Mouse (Mus musculus) right cerebral cortex, adult 2 months (tissue): ENCODE measurements around the gene Fthl17e.
"Not testable (repeated sequence)": the region's sequence is repeated elsewhere in the genome, so short reads cannot be mapped to it uniquely, and the experiment has no call there.

Experiments used
- DNase-seq, 2 experiments: peaks; one replicate each; pipeline ENCODE4 v3.0.0; 2021 to 2022; ENCODE audit warnings: low spot score in 2 of 2

Gene Fthl17e

DNA sequence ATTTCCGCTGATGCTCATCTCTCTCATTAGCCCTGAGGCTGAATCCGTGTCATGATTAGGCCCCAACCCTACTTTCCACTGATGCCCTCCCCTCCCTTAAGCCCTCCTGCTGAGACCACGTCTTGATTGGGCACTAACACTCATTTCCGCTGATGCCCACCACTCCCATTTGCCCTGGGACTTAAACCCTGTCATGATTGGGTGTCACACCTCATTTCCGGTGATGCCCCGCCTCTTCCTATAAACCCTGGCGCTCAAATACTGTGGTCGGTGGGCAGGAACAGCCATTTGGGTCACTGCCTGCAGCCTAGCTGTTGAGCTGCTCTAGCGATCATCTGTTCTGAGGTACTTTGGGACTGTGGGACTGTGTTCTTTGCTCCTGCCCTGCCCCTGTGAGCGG lies at the start of gene Fthl17e:
TSS of gene Fthl17e (plus strand) at position 301 of the 400 bp plus-strand sequence.
- DNase-seq, result not testable (repeated sequence)

DNA sequence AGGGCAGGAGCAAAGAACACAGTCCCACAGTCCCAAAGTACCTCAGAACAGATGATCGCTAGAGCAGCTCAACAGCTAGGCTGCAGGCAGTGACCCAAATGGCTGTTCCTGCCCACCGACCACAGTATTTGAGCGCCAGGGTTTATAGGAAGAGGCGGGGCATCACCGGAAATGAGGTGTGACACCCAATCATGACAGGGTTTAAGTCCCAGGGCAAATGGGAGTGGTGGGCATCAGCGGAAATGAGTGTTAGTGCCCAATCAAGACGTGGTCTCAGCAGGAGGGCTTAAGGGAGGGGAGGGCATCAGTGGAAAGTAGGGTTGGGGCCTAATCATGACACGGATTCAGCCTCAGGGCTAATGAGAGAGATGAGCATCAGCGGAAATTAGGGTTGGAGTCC lies 46.6 kb upstream of the Fthl17e start, which contains the start of gene Fthl17d:
TSS of gene Fthl17d (minus strand) at position 101 of the 400 bp plus-strand sequence.
- DNase-seq, result not testable (repeated sequence)

DNA sequence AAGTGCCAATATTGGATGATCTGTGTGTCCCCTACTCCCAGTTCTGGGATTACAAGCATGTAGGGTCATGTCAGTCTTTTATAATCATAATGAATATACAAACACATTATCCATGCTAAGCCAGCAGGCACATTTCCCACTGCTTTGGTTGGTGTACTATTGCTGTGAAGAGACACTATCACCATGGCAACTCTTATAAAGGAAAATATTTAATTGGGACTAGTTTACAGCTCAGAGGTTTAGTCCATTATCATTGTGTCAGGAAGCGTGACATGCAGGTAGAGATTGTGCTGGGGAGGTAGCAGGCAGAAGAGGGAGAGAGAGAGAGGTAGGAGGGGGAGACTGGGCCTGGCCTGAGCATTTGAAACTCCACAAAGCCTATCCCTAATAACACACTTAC lies 17.2 kb upstream of the Fthl17e start:
- no peak for DNase-seq

DNA sequence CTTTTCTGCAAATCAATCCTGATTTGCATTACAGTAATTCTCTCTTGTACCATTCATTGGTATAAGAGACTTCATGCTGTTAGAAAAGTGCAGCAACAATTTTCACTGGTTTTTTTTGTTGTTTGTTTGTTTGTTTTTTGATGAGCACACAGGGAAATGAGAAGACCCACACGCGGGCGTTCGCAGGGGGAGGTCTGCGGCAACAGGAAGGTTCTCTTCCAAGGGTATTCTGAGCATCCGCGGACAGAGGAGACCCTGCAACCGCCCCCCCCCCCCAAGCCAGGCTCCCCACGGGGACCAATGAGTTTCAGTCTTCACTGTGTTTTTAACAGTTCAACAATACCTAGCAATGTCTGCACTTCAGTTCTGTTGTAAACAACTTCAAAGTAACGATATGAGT lies 13.8 kb upstream of the Fthl17e start:
- DNase-seq, result no peak

DNA sequence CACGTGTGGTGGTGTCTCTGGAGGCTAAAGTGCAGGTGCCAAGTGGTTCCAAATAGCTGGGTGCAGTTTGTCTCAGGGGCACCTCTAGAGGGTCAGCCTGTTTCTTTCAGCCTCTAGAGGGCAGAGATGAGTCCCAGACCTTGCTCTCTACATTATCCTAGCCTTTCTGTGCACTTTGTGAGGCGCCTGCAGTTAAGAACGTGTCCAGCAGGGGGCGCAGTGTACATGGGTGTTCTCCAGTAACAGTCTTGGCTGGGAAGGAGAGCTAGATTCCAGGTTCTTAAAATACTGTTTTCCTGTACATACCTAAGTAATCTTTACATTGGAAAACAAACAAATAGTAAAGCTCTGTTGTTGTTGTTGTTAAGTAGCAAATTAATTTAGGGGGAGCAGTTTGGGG lies 8.3 kb downstream of the Fthl17e start:
- peak in 1 of 2 experiments; percentile 17 for DNase-seq

DNA sequence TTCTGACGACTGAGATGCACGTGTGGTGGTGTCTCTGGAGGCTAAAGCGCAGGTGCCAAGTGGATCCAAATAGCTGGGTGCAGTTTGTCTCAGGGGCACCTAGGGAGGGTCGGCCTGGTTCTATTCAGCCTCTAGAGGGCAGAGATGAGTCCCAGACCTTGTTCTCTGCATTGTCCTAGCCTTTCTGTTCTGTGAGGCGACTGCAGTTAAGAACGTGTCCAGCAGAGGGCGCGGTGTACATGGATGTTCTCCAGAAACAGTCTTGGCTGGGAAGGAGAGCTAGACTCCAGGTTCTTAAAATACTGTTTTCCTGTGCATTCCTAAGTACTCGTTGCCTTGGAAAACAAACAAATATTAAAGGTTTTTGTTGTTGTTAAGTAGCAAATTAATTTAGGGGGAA lies 27.7 kb downstream of the Fthl17e start:
- DNase-seq, result peak; percentile 81 to 97

DNA sequence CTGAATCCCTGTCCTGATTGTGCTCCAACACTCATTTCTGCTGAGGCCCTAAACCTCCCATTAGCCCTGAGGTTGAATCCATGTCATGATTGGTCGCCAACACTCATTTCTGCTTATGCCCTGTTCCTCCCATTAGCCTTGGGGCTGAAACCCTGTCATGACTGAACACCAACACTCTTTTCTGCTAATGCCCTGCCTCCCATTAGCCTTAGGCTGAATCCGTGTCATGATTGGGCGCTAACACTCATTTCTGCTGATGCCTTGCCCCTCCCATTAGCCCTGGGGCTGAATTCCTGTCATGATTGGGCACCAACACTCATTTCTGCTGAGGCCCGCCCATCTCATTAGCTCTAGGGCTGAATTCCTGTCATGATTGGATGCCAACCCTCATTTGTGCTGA lies 28.8 kb downstream of the Fthl17e start:
- DNase-seq, result no peak

DNA sequence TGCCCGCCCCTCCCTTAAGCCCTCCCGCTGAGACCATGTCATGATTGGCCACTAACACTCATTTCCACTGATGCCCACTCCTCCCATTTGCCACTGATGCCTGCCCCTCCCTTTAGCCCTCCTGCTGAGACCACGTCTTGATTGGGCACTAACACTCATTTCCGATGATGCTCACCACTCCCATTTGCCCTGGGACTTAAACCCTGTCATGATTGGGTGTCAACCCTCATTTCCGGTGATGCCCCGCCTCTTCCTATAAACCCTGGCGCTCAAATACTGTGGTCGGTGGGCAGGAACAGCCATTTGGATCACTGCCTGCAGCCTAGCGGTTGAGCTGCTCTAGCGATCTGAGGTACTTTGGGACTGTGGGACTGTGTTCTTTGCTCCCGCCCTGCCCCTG lies 29.4 kb downstream of the Fthl17e start, which contains the start of gene Fthl17f:
TSS of gene Fthl17f (plus strand) at position 301 of the 400 bp plus-strand sequence.
- DNase-seq, result not testable (repeated sequence)

DNA sequence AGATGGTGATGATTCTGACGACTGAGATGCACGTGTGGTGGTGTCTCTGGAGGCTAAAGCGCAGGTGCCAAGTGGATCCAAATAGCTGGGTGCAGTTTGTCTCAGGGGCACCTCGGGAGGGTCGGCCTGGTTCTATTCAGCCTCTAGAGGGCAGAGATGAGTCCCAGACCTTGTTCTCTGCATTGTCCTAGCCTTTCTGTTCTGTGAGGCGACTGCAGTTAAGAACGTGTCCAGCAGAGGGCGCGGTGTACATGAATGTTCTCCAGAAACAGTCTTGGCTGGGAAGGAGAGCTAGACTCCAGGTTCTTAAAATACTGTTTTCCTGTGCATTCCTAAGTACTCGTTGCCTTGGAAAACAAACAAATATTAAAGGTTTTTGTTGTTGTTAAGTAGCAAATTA lies 44.4 kb downstream of the Fthl17e start:
- DNase-seq, result peak; percentile 59 to 88
